Mouse (Mus musculus): ENCODE measurements at regions not wholly inside any gene's neighbourhood (a gene's known extent, or its start where the extent isn't known, plus 50 kb on each side); places are given as distances from the start of the nearest gene placed in this dataset.

GRCm38 (mm10) chr5:64600811-64601210, 202.4 kb upstream of the Klf3 start:
- in situ Hi-C loops (cut with MboI; ENCODE audit: unreplicated experiment in 2 of 2): no loop called here

GRCm38 (mm10) chr5:64601285-64601684, 201.9 kb upstream of the Klf3 start:
- in situ Hi-C loops (cut with MboI; ENCODE audit: unreplicated experiment in 2 of 2): no loop called here

DNA sequence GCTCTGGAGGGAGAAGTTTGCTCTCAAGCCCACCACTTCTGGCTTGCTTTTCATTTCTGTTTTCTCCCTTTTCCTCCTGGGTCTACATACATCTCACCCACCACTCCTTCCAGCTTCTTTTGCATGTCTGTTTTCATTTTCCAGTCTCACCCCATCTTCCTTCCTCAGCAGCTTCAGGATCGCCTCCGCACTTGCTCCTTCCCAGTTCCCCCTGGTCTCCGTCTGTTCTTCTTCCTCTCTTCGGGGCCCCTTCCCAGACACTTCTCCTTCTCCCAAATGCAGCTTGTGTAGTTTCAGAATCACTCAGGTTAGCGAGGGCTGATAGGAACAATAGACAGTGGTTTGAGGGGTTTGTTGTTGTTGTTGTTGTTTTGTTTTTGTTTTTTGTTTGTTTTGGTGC, 201.4 kb upstream of the Klf3 start:
- in situ Hi-C loops (cut with MboI; ENCODE audit: unreplicated experiment in 2 of 2): no loop called here

GRCm38 (mm10) chr5:64602356-64602936, 200.7 kb upstream of the Klf3 start:
- in situ Hi-C loops (cut with MboI; ENCODE audit: unreplicated experiment in 2 of 2): no loop called here

GRCm38 (mm10) chr5:64602996-64603755, 200.0 kb upstream of the Klf3 start:
- in situ Hi-C loops (cut with MboI; ENCODE audit: unreplicated experiment in 2 of 2): no loop called here

- in situ Hi-C loops (cut with MboI; ENCODE audit: unreplicated experiment in 2 of 2): no loop called here
Measured at GRCm38 (mm10) chr5:64605171-64605570, 198.0 kb upstream of the Klf3 start.

GRCm38 (mm10) chr5:64605991-64606390, 197.2 kb upstream of the Klf3 start:
- in situ Hi-C loops (cut with MboI; ENCODE audit: unreplicated experiment in 2 of 2): no loop called here

DNA sequence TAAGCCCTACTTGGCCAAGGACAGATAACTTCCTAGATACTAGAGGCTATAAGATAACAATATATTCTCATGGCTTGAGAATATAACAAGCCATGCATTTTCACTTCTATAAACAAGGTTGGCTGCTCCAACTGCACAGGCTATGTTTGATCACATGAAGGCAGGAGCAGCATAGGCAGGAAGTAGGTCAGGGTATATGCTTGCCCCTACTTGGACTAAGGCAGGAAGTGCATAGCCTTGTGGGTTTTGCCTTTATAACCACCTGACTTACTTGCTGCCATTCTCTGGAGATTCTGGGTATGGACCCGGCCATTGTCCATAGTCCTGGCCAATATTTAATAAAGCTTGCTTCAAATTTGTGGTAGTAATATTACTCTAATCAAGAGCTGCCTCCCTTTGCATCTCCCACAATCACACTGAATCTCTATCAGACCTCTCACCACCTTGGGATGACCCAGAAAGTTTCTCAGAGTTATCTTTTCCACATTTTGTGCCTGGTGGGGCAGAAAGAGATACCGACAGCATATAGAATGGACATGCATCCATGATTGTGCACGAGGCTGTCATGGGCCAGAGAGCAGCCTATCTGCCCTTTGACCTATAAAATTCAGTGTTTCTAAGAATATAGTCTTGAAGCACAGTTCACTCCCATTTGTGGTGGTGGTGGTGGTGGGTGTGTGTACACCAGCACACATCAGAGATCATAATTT, 193.7 kb upstream of the Klf3 start:
- in situ Hi-C loops (cut with MboI; ENCODE audit: unreplicated experiment in 2 of 2): no loop called here

- in situ Hi-C loops (cut with MboI; ENCODE audit: unreplicated experiment in 2 of 2): no loop called here
Measured at GRCm38 (mm10) chr5:64610146-64610545, 193.0 kb upstream of the Klf3 start.

DNA sequence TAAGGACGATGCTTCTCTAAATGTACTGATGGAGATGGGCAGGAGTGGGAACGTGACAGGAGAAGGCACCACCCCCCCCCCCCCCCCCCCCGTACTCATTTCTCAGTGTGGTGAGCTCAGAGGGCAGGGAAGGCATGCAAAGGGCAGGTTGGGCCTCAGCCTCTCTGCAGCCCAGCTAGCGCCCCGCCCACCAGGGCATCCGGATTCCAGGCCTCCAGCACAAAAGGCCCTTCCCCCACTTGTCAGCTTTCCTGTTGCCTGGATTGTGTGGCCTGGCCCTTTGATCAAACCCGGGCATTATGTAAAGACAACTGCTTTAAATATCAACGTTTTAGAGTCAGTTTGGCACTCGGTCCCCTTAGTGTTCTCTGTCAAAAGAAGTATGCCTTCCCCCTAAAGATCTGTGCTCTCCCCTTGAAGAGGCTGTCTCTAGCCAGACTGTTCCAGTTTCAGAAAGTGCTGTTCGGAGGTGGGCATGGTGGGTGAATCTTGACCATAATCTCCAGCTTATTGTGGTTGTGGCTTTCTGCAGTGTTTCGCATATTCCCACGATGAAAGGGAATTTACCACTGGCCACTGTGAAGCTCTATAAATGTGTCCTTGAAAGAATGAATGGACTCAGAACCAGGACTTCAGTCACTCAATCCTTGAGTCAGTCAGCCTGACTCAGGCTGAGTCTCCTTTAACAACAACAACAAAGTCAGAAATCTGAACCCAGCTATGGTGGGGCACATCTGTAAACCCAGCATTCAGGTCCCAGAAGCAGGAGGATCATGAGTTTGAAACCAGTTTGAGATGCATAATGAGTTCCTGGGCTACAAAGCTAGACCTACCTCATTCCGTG, 192.4 kb upstream of the Klf3 start:
- in situ Hi-C loops (cut with MboI; ENCODE audit: unreplicated experiment in 2 of 2): no loop called here

DNA sequence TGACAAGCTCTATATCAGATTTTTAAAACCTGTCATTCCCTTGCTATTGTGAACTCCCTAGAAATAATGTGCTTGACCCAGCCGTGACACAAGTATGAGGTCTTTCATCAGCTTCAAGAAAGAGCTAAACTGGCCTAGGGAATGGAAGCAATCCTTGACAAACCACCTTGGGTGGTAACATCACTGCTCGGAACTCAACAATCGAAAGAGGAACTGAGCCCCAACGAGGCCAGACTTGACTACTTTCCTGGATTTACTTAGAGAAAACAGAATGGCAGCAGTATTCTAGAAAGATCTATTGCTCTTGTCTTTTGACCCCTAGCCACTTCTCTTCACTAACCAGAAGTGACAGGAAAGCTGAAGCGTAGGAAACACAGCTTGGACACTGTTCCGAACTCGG, 191.2 kb upstream of the Klf3 start:
- in situ Hi-C loops (cut with MboI; ENCODE audit: unreplicated experiment in 2 of 2): no loop called here

GRCm38 (mm10) chr5:64613696-64614095, 189.5 kb upstream of the Klf3 start:
- in situ Hi-C loops (cut with MboI; ENCODE audit: unreplicated experiment in 2 of 2): no loop called here

DNA sequence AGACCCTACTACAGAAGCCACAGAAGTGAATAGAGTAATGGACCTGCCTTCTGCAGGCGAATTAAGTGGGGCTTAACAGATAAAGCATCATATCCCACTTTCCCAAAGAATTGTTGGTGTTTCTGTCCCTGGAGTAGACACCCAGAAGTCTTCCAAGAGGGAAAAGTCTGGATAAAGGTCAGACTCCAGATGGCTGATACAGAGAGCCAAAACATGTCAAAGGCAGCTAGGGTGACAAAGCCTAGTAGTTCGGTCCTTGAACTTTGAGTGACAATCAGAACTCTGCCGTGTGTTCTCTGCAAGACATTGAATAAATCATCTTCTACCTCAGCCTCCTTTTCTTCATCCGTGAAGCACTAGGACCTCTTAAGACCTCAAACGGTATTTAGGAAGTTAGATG, 185.1 kb upstream of the Klf3 start:
- in situ Hi-C loops (cut with MboI; ENCODE audit: unreplicated experiment in 2 of 2): no loop called here

DNA sequence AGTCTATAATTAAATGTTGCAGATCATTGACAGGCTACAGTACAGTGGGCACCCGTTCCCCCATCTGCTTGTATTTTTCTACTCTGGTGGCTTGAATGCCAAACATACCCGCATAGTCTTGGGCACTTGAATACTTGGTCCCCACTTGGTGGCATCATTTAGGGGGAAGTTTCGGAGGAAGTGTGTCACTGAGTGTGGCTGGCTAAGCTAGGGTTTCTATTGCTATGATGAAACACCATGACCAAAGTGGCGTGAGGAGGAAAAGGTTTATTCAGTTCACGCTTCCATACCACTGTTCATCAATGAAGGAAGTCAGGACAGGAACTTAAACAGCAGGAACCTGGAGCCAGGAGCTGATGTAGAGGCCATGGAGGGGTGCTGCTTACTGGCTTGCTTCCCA, 183.4 kb upstream of the Klf3 start:
- in situ Hi-C loops (cut with MboI; ENCODE audit: unreplicated experiment in 2 of 2): no loop called here

GRCm38 (mm10) chr5:64620726-64621125, 182.5 kb upstream of the Klf3 start:
- in situ Hi-C loops (cut with MboI; ENCODE audit: unreplicated experiment in 2 of 2): no loop called here

DNA sequence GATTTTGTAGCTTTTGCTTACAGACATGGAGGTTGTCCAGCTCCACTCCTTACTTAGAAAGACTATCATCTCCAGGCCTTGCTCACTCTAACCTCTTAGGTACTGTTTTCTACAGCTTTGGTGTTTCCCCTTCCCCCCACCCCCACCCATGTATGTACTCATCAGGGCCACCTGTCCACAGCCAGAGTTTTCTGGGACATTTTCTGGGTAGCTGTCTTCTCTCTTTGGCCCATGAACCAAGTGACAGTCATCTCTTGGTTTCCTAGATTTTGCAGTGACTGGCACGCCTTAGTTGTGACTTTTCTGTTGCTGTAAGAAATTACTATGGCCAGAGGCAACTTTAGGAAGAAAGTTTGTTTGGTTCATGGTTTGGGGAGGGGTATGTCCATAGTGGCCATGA, 181.8 kb upstream of the Klf3 start:
- in situ Hi-C loops (cut with MboI; ENCODE audit: unreplicated experiment in 2 of 2): no loop called here

- in situ Hi-C loops (cut with MboI; ENCODE audit: unreplicated experiment in 2 of 2): no loop called here
Measured at GRCm38 (mm10) chr5:64623653-64624052, 179.5 kb upstream of the Klf3 start.

DNA sequence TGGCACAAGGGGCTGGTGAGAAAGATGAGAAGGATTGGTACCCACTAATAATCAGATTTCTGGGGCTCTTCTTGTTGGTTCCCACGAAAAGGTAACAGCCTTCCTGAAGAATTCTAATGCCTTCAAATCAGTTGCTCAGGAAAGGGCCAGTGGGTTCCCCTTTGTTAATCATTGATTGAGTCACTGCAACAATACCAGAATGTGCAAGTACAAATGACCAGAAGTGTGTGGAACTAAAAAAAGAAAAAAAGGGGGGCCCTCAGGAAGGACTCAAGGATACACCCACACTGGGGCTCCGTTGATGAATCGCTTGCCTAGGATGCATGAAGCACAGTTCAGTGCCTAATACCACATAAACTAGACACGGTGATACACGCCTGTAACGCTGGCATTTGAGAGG, 179.0 kb upstream of the Klf3 start:
- in situ Hi-C loops (cut with MboI; ENCODE audit: unreplicated experiment in 2 of 2): no loop called here

GRCm38 (mm10) chr5:64625421-64625820, 177.8 kb upstream of the Klf3 start:
- in situ Hi-C loops (cut with MboI; ENCODE audit: unreplicated experiment in 2 of 2): no loop called here

DNA sequence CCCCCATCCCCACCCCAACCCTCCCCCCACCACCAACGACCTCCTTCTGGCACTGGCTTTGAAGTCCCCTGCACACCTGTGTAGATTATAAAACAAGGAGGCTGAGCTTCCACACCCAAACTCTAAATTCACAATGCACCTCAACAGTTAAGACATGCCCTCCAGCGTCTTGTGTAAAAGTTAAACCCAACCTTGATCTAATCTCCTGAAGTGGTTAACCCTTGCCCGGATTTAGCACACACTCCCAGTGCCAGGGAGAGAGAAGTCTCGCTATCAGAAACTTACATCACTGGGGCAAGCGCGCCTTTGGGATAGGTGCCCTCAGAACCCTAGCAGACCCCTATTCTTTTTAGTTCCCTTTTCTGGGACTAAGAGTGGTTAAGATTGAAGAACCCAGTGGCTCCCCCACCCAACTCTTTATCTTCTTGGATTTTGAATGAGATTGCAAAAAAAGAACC, 177.3 kb upstream of the Klf3 start:
- in situ Hi-C loops (cut with MboI; ENCODE audit: unreplicated experiment in 2 of 2): no loop called here

DNA sequence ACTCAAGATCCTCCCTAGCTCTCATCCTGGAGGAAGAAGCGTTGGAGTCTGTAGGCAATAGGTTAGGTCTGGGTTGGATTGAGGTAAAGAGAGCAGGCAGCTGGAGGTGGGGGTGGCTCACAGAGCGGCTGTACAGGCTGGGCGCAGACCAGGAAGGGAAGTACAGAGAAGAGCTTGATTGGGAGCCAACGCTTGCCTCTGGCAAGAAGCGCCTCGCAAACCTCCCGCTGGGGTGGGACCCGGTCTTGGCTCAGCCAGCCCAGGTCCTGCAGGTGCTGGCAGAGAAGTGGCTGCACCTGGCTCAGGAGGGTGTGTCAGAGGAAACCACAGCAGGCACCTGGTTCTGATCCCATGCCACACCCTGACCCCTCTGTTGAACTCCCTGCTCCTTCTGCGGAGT, 176.8 kb upstream of the Klf3 start:
- in situ Hi-C loops (cut with MboI; ENCODE audit: unreplicated experiment in 2 of 2): no loop called here
